Mouse (Mus musculus) embryonic facial prominence, embryonic 11.5 days (tissue): ENCODE results near the gene BC051142. TPM values are rescaled to one million over a fixed set of nuclear protein-coding genes. Genes with fewer than 3 reads are reported as not detected.
"Not testable (repeated sequence)": the region's sequence is repeated elsewhere in the genome, so short reads cannot be mapped to it uniquely, and the experiment has no call there.

Experiments
- ATAC-seq: fragments of 200-750 bp; cut with Nextera tagmentation; replicated peaks from 2 replicates; pipeline ENCODE4 v1.8.0; 2017; ENCODE audit warnings: low read depth; ENCODE audit not compliant: insufficient number of reproducible peaks, low FRiP score, low TSS enrichment
- DNase-seq: peaks from one replicate; pipeline ENCODE4 v3.0.0-alpha.2; 2015; ENCODE audit warnings: low spot score
- H3K27ac ChIP-seq: fragments of 300-500 bp; sonication (generic); replicated peaks from 2 replicates; pipeline ENCODE4 v1.5.1; 2014; ENCODE audit warnings: mild to moderate bottlenecking, low read depth, low read length, control low read depth
- H3K27me3 ChIP-seq: fragments of 300-500 bp; sonication (generic); 2 replicates; pipeline ENCODE4 v1.6.1; 2014; ENCODE audit warnings: mild to moderate bottlenecking, low read length, moderate library complexity, mixed read lengths; ENCODE audit not compliant: control insufficient read depth, insufficient read depth
- H3K36me3 ChIP-seq: fragments of 300-500 bp; sonication (generic); replicated peaks from 2 replicates; pipeline ENCODE4 v1.6.1; 2014; ENCODE audit warnings: low read depth, mild to moderate bottlenecking, low read length, moderate library complexity, mixed read lengths; ENCODE audit not compliant: control insufficient read depth, insufficient read depth
- H3K4me1 ChIP-seq: fragments of 300-500 bp; sonication (generic); 2 replicates; pipeline ENCODE4 v1.6.1; 2014; ENCODE audit warnings: low read length, mixed read lengths; ENCODE audit not compliant: control insufficient read depth, insufficient read depth
- H3K4me2 ChIP-seq: fragments of 300-500 bp; sonication (generic); 2 replicates; pipeline ENCODE4 v1.6.1; 2014; ENCODE audit warnings: low read depth, mild to moderate bottlenecking, control low read depth, low read length, moderate library complexity
- H3K4me3 ChIP-seq: fragments of 300-500 bp; sonication (generic); 2 replicates; pipeline ENCODE4 v1.5.1; 2014; ENCODE audit warnings: low read depth, low read length, control low read depth
- H3K9ac ChIP-seq: fragments of 300-500 bp; sonication (generic); replicated peaks from 2 replicates; pipeline ENCODE4 v1.6.1; 2014; ENCODE audit warnings: mild to moderate bottlenecking, control low read depth, low read length
- H3K9me3 ChIP-seq: fragments of 300-500 bp; sonication (generic); replicated peaks from 2 replicates; pipeline ENCODE4 v1.6.1; 2016; ENCODE audit warnings: mild to moderate bottlenecking, low read length, inconsistent platforms, mixed read lengths; ENCODE audit not compliant: control insufficient read depth
- WGBS: fragments of 180-500 bp; shearing (Covaris S2); extraction: QIAGEN DNeasy Blood & Tissue Kit; methylation state at CpG from one replicate; pipeline ENCODE4 v1.1.7; 2014; 5-methylcytosine and 5-hydroxymethylcytosine counted together
- polyA plus RNA-seq: library from polyadenylated mRNA; unstranded; fragments of >200 nt; fragmentation: Nextera tagmentation; extraction: Ambion mirVana; gene quantifications from 2 replicates; pipeline ENCODE4 v1.2.1, GENCODE M21; 2014

The BC051142 gene
- polyA plus RNA-seq, 1 experiment from 2014 or later, result 0.72 TPM

GRCm38 (mm10) chr17:34495156-34495555 is 96.5 kb downstream of the BC051142 start:
- H3K36me3 ChIP-seq, DNase-seq, H3K4me2 ChIP-seq, H3K27me3 ChIP-seq, ATAC-seq, H3K27ac ChIP-seq, H3K4me3 ChIP-seq, H3K9me3 ChIP-seq, H3K4me1 ChIP-seq, H3K9ac ChIP-seq: not testable (repeated sequence)
- WGBS, result 85% methylated on average over 2 of the region's 2 CpGs

GRCm38 (mm10) chr17:34496539-34496938 is 97.9 kb downstream of the BC051142 start:
- ATAC-seq, result no peak
- no peaks in the 10 kb centered on the region for H3K36me3 ChIP-seq
- no peaks in the 10 kb centered on the region for H3K27me3 ChIP-seq
- H3K27ac ChIP-seq, result no peak overlapping the region
- no peak for DNase-seq
- WGBS, result 48% methylated on average over 2 of the region's 2 CpGs
- no peak overlapping the region for H3K9ac ChIP-seq
- no peak overlapping the region for H3K4me3 ChIP-seq
- H3K9me3 ChIP-seq, result no peaks in the 10 kb centered on the region
- no peaks in the 10 kb centered on the region for H3K4me1 ChIP-seq
- H3K4me2 ChIP-seq, result no peak overlapping the region

- H3K9ac ChIP-seq, H3K27ac ChIP-seq, ATAC-seq, H3K9me3 ChIP-seq, H3K27me3 ChIP-seq, H3K4me2 ChIP-seq, H3K4me3 ChIP-seq, DNase-seq, H3K4me1 ChIP-seq, H3K36me3 ChIP-seq: not testable (repeated sequence)
- 67% methylated on average over 3 of the region's 3 CpGs for WGBS
Measured at GRCm38 (mm10) chr17:34497319-34497718, 98.7 kb downstream of the BC051142 start.

- H3K36me3 ChIP-seq, H3K9ac ChIP-seq, H3K4me3 ChIP-seq, ATAC-seq, H3K4me2 ChIP-seq, DNase-seq, H3K27me3 ChIP-seq, H3K27ac ChIP-seq, H3K9me3 ChIP-seq, H3K4me1 ChIP-seq: not testable (repeated sequence)
- 87% methylated on average over 2 of the region's 4 CpGs for WGBS
Measured at GRCm38 (mm10) chr17:34497726-34498125, 99.1 kb downstream of the BC051142 start.

- DNase-seq (no peak), ATAC-seq (no peak)
- Histone ChIP-seq H3K4me2 (no peak overlapping the region), H3K9ac (no peak overlapping the region), H3K9me3 (no peaks in the 10 kb centered on the region), H3K4me3 (no peak overlapping the region), H3K36me3 (no peaks in the 10 kb centered on the region), H3K4me1 (no peaks in the 10 kb centered on the region), H3K27ac (no peak overlapping the region), H3K27me3 (no peaks in the 10 kb centered on the region)
Measured at GRCm38 (mm10) chr17:34507591-34507990, 109.0 kb downstream of the BC051142 start.

Other genes with a start within 250 kb of the BC051142 start
- 1.3 and 1.4 TPM in 2 replicates for gene H2-DMb1, start 245.7 kb upstream of the BC051142 start, polyA plus RNA-seq
- 2.3 and 2.6 TPM in 2 replicates for gene Tap1, start 211.3 kb upstream of the BC051142 start, polyA plus RNA-seq
- 0.67 and 1.1 TPM in 2 replicates for gene Psmb9, start 211.1 kb upstream of the BC051142 start, polyA plus RNA-seq
- gene Psmb8, start 201.1 kb upstream of the BC051142 start, polyA plus RNA-seq, result 1.7 and 2.1 TPM in 2 replicates
- 0.77 and 1.2 TPM in 2 replicates for gene Tap2, start 195.3 kb upstream of the BC051142 start, polyA plus RNA-seq
- not detected in 2 replicates for gene H2-Ob, start 159.9 kb upstream of the BC051142 start, polyA plus RNA-seq
- gene H2-Ab1, start 141.1 kb upstream of the BC051142 start, polyA plus RNA-seq, result 3.5 and 3.8 TPM in 2 replicates
- not detected in 2 replicates for gene H2-Aa, start 111.0 kb upstream of the BC051142 start, polyA plus RNA-seq
- gene H2-Eb1, start 93.0 kb upstream of the BC051142 start, polyA plus RNA-seq, result 1.2 and 1.5 TPM in 2 replicates
- not detected in 2 replicates for gene H2-Eb2, start 73.2 kb upstream of the BC051142 start, polyA plus RNA-seq
- gene Btnl2, start 44.0 kb upstream of the BC051142 start, polyA plus RNA-seq, result 0.08 TPM in 1 of 2 replicates, not detected in the other
- gene Btnl1, start 21.7 kb upstream of the BC051142 start, polyA plus RNA-seq, result not detected in 2 replicates
- gene Btnl4, start 78.5 kb downstream of the BC051142 start, polyA plus RNA-seq, result not detected in 2 replicates
- not detected in 2 replicates for gene Btnl6, start 118.5 kb downstream of the BC051142 start, polyA plus RNA-seq
- 4.8 and 5.9 TPM in 2 replicates for gene Notch4, start 165.4 kb downstream of the BC051142 start, polyA plus RNA-seq
- 5.5 and 6.0 TPM in 2 replicates for gene Gpsm3, start 191.0 kb downstream of the BC051142 start, polyA plus RNA-seq
- gene Pbx2, start 192.4 kb downstream of the BC051142 start, polyA plus RNA-seq, result 17.9 and 21.2 TPM in 2 replicates
- gene Ager, start 199.0 kb downstream of the BC051142 start, polyA plus RNA-seq, result 0.64 and 1.2 TPM in 2 replicates
- gene Rnf5, start 204.9 kb downstream of the BC051142 start, polyA plus RNA-seq, result 117 and 118 TPM in 2 replicates
- gene Agpat1, start 205.4 kb downstream of the BC051142 start, polyA plus RNA-seq, result 55.3 and 59.8 TPM in 2 replicates
- gene Egfl8, start 217.2 kb downstream of the BC051142 start, polyA plus RNA-seq, result 3.1 and 4.4 TPM in 2 replicates
- 19.4 and 20.0 TPM in 2 replicates for gene Ppt2, start 229.7 kb downstream of the BC051142 start, polyA plus RNA-seq
- 0.10 and 0.11 TPM in 2 replicates for gene Prrt1, start 230.7 kb downstream of the BC051142 start, polyA plus RNA-seq
- gene Fkbpl, start 245.9 kb downstream of the BC051142 start, polyA plus RNA-seq, result 16.2 and 16.6 TPM in 2 replicates
- gene Atf6b, start 248.3 kb downstream of the BC051142 start, polyA plus RNA-seq, result 55.8 and 58.5 TPM in 2 replicates